Comparison of ENCODE assay signal across 15 mouse cellular contexts in genomic region chr2:167431418-167431776, GRCm38 (mm10). TPM values are rescaled to one million over a fixed set of nuclear protein-coding genes. Genes with fewer than 3 reads are reported as not detected.
DNase-seq lines count a peak whose midpoint lies in the region; ATAC-seq and TF ChIP-seq lines count a peak whose summit lies in the region.
"Had no signal": no experiment of that assay in that cellular context is flagged by ENCODE, and none has a peak within 500 bp of the region (broad histone marks: within the 10 kb centered on the region; RNA-seq: fewer than 3 reads in every experiment).

No protein-coding gene starts in this region.

- H3K27ac ChIP-seq in hindbrain, embryonic 10.5 days: peak overlapping the region; percentile 35; the same call in 1 of the 2 replicates
- H3K27ac ChIP-seq in hindbrain, postnatal 0 days: no peak overlapping the region
- peak overlapping the region; percentile 9; the same call in 1 of the 2 replicates for H3K27ac ChIP-seq in small intestine, adult 2 months (ENCODE audit: insufficient read depth, low read depth, low read length)
- H3K27ac ChIP-seq: limb, embryonic 13.5 days had no signal

- no peak overlapping the region for H3K9ac ChIP-seq in hindbrain, postnatal 0 days (replicated peaks; ENCODE audit: low read length)
- H3K9ac ChIP-seq: limb, embryonic 13.5 days had no signal

- peaks cover 81% of the 10 kb centered on the region for H3K36me3 ChIP-seq in hindbrain, embryonic 10.5 days
- H3K36me3 ChIP-seq in hindbrain, postnatal 0 days (ENCODE audit: insufficient read depth, low read length): peaks cover 14% of the 10 kb centered on the region
- H3K36me3 ChIP-seq in small intestine, adult 2 months (ENCODE audit: control insufficient read depth, insufficient read depth, low read length): peaks cover 38% of the 10 kb centered on the region

- H3K27me3 ChIP-seq in hindbrain, embryonic 10.5 days (ENCODE audit: insufficient read depth, poor library complexity, severe bottlenecking): no peaks in the 10 kb centered on the region
- no peaks in the 10 kb centered on the region for H3K27me3 ChIP-seq in hindbrain, postnatal 0 days (ENCODE audit: insufficient read depth, low read length)
- H3K27me3 ChIP-seq in small intestine, adult 2 months (ENCODE audit: control insufficient read depth, insufficient read depth, low read length): no peaks in the 10 kb centered on the region
- H3K27me3 ChIP-seq: limb, embryonic 13.5 days had no signal

- no peak for TF ChIP-seq CTCF in hindbrain, postnatal 0 days (IDR thresholded peaks at IDR 0.05; ENCODE audit: low read depth)
- no peak for TF ChIP-seq CTCF in small intestine, adult 2 months (IDR thresholded peaks at IDR 0.05; ENCODE audit: extremely low read depth, insufficient read length, insufficient replicate concordance, low read depth, low read length)

- peaks cover 4% of the 10 kb centered on the region; the same call in 1 of the 2 replicates for H3K4me1 ChIP-seq in hindbrain, embryonic 10.5 days (replicated peaks)
- H3K4me1 ChIP-seq in hindbrain, postnatal 0 days (ENCODE audit: insufficient read depth, low read length): no peaks in the 10 kb centered on the region
- H3K4me1 ChIP-seq in small intestine, adult 2 months (ENCODE audit: control insufficient read depth, insufficient read depth, insufficient read length, low read length): peaks cover 2% of the 10 kb centered on the region; the same call in 1 of the 2 replicates
- H3K4me1 ChIP-seq: limb, embryonic 13.5 days had no signal

- H3K4me3 ChIP-seq in hindbrain, embryonic 10.5 days: no peak overlapping the region
- H3K4me3 ChIP-seq in hindbrain, postnatal 0 days (ENCODE audit: low read length): no peak overlapping the region
- no peak overlapping the region for H3K4me3 ChIP-seq in small intestine, adult 2 months (ENCODE audit: low read depth, low read length)
- H3K4me3 ChIP-seq: limb, embryonic 13.5 days had no signal

- no peaks in the 10 kb centered on the region for H3K9me3 ChIP-seq in hindbrain, embryonic 10.5 days
- no peaks in the 10 kb centered on the region for H3K9me3 ChIP-seq in hindbrain, postnatal 0 days (ENCODE audit: low read length)
- H3K9me3 ChIP-seq: limb, embryonic 13.5 days had no signal

- ATAC-seq in hindbrain, postnatal 0 days: no peak

- H3K4me2 ChIP-seq in hindbrain, postnatal 0 days (ENCODE audit: low read depth, low read length): no peak overlapping the region
- H3K4me2 ChIP-seq: limb, embryonic 13.5 days had no signal

- DNase-seq in hindbrain, embryonic 10.5 days (ENCODE audit: low spot score): no peak
- DNase-seq in hindbrain, postnatal 0 days (ENCODE audit: low spot score): no peak
- DNase-seq in R1 (ENCODE audit: low read depth, low spot score) (peak; percentile 35), liver (peak; percentile 62)
- no peak for DNase-seq in gastrocnemius, postnatal 10 days
- no peak for DNase-seq in ovary, postnatal 14 days (ENCODE audit: low spot score)
- DNase-seq: cerebellum, adult 18-20 months; gastrocnemius, postnatal 36 days; heart, postnatal 10 days; kidney, postnatal 10 days; layer of hippocampus, postnatal 36 days; lung, postnatal 14 days; midbrain, embryonic 14.5 days had no signal

- 73% methylated on average over 7 of the region's 7 CpGs for WGBS in hindbrain, embryonic 10.5 days
- WGBS in hindbrain, postnatal 0 days: 81% methylated on average over 7 of the region's 7 CpGs
- WGBS in small intestine, adult 2 months: 72% methylated on average over 7 of the region's 7 CpGs

- TF ChIP-seq POLR2A in small intestine, adult 2 months (IDR thresholded peaks at IDR 0.05; ENCODE audit: low read depth, low read length): no peak

RNA-seq across cellular contexts. Expression of gene Slc9a8, which starts 9.9 kb away (rescaled TPM):
- 21.7 and 26.7 TPM in 2 replicates for polyA plus RNA-seq in hindbrain, embryonic 10.5 days (2016; fragmentation: Nextera tagmentation; extraction: Ambion mirVana)
- total RNA-seq in hindbrain, postnatal 0 days (2014; rRNA removed): 41.8 and 43.1 TPM in 2 replicates
- 17.4 and 17.9 TPM in 2 replicates for polyA plus RNA-seq in hindbrain, postnatal 0 days (2015; fragmentation: Nextera tagmentation; extraction: Ambion mirVana)
- polyA plus RNA-seq in small intestine, adult 2 months (2012; rRNA removed): 19.8 and 34.8 TPM in 2 replicates
- total RNA-seq in gastrocnemius, postnatal 10 days (2021): 10 to 100 TPM; 29.2 to 33.3 TPM

Comparison
In these comparisons a context has a peak if more than half of its experiments do, and no peak if none do; other contexts are left out.
1. DNase-seq: peak in R1 (single experiment) and liver (single experiment); none in hindbrain, embryonic 10.5 days (single experiment), hindbrain, postnatal 0 days (single experiment), gastrocnemius, postnatal 10 days (single experiment) and ovary, postnatal 14 days (single experiment).